Mouse (Mus musculus) left cerebral cortex, adult 2 months (tissue): ENCODE measurements around the gene Slc27a3. TPM values are rescaled to one million over a fixed set of nuclear protein-coding genes. Genes with fewer than 3 reads are reported as not detected.

Experiments
- DNase-seq, 2 experiments: peaks; one replicate each; pipeline ENCODE4 v3.0.0; 2021 to 2022; ENCODE audit warnings: low spot score in 2 of 2, mixed read lengths in 1 of 2; ENCODE audit errors: extremely low spot score in 1 of 2
- H3K27ac ChIP-seq: fragments of 200-600 bp; 2 replicates; pipeline ENCODE4 v1.8.1; 2022
- H3K4me3 ChIP-seq: fragments of 200-600 bp; 2 replicates; pipeline ENCODE4 v1.8.1; 2022
- CTCF ChIP-seq: fragments of 200-600 bp; IDR thresholded peaks from 2 replicates; pipeline ENCODE4 v1.8.1; 2022; ENCODE audit warnings: antibody characterized with exemption, mild to moderate bottlenecking, moderate library complexity
- intact Hi-C: fragments of 180-260 bp; cut with DNase I; formaldehyde crosslinking; loops from one replicate; pipeline ENCODE4 v1.15.1; 2025
- total RNA-seq, 2 experiments: library from RNA; stranded (reverse); gene quantifications; 2 replicates each; pipeline ENCODE4 v1.2.3; 2021

Slc27a3 gene
- total RNA-seq, 2 experiments from 2014 or later, result 8.1 to 8.3 TPM

DNA sequence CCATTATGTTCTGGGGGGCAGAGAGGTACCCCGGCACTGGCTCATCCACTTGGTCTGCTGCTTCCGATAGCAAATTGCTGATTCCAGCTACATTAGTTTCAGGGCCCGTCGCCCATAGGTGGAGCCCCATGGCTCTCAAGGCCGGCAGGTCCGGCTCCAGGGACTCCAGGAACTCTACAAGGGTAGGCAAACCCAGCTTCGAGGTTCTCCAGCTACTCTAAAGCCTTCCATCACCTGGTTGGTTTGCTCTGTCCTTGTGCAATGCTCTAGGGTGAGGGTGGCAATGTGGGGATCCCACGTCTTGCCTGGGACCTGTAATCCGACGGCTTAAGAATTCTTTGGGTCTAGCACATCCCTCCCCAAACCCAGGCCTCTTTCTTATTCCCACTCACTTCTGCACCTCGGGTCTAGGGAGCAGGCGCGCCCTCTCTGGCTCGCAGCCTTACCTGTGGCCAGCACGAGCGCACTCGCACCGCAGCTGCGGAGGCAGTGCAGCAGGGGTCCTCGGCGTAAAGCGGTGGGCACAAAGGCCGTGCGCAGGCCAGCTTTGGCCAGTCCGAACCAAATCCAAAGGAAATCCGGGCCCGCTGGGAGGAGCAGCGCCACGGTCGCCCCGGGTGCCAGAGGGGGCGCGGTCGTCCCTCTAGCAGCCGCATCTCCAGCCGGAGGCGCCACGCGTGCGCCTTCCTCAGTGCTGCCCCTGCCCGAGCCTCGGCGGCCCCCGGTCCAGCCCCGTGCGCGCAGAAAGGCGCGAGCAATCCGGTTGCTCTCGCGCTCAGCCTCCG, 820 bp downstream of the Slc27a3 start:
- peak in 1 of 2 experiments; percentile 35 for DNase-seq
- Histone ChIP-seq H3K27ac (peak overlapping the region; percentile 45), H3K4me3 (peak overlapping the region; percentile 60)
- intact Hi-C loops, result loop anchor here (5.0 kb wide), 1 partner anchor 872 kb away; no protein-coding TSS in a partner anchor
- TF ChIP-seq CTCF, result peak; percentile 4

DNA sequence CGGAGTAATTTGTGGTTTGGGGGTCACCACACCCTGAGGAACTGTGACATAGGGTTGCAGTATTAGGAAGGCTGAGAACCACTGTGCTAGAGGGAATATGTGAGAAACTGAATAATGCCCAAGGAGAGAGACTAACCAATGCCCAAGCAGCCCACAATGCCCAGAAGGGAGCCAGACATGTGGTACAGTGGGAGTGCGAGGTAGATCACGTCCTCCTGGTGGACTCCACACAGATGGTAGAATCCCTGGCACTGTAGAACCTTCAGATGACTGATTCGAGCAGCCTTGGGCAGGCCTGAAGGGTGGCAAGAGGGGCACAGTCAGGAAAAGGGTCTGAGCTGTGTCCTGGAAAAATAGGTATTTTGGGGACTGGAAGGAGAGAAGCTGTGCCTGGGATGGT, 1.5 kb downstream of the Slc27a3 start:
- no peak overlapping the region for H3K27ac ChIP-seq
- intact Hi-C loops, result loop anchor here (5.0 kb wide), 1 partner anchor 871 kb away; no protein-coding TSS in a partner anchor
- H3K4me3 ChIP-seq, result no peak overlapping the region; the same call in 1 of the 2 replicates
- DNase-seq, result no peak
- TF ChIP-seq CTCF, result no peak

DNA sequence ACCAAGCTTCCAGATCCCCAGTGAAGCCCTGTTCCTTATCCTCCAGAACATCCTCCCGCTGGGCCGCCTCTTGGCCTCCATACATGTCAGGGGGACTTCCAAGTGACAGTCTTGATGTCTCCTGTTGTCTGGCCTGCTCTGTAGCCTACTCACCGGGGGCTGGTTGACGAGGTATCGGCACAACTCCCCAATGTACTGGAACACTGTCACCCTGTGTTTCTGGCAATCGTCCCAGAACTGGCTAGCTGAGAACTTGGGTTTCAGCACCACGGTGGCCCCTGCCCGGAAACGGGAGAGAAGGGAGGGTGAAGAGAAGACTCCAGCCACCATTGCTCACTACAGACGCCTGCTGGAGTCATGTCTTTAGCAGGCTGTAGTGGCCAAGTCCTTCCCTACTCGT, 2.3 kb downstream of the Slc27a3 start:
- no peak overlapping the region for H3K27ac ChIP-seq
- no peak for DNase-seq
- H3K4me3 ChIP-seq, result no peak overlapping the region
- TF ChIP-seq CTCF, result no peak
- intact Hi-C loops, result loop anchor here (5.0 kb wide), 1 partner anchor 870 kb away; no protein-coding TSS in a partner anchor

DNA sequence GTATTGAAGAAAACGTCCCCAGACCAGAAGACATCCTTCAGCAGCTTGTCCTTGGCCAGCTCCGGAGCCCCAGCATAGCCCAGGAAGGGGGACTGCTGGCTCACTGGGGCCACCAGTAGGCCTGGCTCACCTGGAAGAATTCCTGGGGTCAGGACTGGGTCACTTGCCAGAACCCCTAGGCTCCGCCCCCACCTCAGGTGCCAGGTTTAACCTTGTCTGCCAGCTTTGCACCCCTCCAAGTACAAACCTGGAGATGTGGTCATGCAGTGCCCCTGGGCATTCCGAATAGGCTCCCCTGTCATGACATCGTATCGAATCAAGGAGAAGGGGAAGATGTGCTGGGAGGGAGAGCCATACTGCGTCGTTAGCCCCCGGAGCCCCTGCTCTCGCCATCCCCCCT, 2.9 kb downstream of the Slc27a3 start:
- intact Hi-C loops, result loop anchor here (5.0 kb wide), 1 partner anchor 870 kb away; no protein-coding TSS in a partner anchor
- Histone ChIP-seq H3K4me3 (no peak overlapping the region), H3K27ac (no peak overlapping the region)
- TF ChIP-seq CTCF, result no peak
- DNase-seq, result no peak

DNA sequence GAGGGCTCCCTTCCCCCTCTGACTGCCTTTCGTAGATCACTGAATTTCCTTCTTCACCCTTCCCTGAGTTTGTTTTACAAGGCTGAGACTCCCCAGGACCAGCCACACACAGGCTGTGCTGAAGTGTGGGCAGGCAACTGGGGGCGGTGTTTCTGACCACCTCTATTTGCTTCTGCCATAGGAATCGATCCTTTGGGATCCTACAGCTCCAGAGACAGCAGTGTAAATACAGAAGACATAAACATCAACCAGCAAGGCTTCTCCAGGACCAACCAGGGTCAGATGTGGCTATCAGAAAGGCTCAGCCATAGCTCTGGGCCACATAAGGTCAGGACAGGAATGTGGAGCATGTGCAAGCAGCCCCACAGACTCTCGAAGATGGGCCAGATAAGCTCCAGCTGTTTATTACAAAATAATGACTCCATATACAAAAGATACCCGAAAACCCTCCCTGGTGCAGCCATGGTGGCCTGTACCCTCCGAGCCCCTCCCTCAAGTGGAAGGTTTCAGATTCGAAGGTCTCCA, 4.8 kb downstream of the Slc27a3 start:
- no peak overlapping the region for H3K4me3 ChIP-seq
- TF ChIP-seq CTCF, result no peak
- DNase-seq, result no peak
- intact Hi-C loops, result loop anchor here (5.0 kb wide), 1 partner anchor 868 kb away; no protein-coding TSS in a partner anchor
- no peak overlapping the region for H3K27ac ChIP-seq

DNA sequence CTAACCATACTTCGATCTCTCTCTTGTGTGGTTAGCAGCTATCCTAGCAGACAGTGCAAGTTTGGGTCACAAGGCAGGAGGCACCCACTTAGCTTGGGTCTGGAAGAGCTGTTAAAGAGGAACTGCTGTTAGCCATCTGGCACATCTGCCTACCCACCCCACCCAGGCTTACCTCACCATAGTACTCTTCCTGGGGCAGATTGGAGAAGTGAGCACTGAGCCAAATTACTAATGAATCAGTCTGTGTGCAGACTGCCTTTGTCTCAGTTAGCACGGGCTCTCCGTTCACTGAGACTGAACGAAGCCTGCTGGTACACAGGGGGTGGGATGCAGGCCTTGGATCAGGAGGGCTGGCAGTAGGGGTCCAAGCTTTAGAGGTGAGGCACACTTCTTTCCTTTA, 6.0 kb downstream of the Slc27a3 start:
- intact Hi-C loops, result no loop called here
- DNase-seq, result no peak
- no peak overlapping the region for H3K4me3 ChIP-seq
- no peak for TF ChIP-seq CTCF
- no peak overlapping the region for H3K27ac ChIP-seq

DNA sequence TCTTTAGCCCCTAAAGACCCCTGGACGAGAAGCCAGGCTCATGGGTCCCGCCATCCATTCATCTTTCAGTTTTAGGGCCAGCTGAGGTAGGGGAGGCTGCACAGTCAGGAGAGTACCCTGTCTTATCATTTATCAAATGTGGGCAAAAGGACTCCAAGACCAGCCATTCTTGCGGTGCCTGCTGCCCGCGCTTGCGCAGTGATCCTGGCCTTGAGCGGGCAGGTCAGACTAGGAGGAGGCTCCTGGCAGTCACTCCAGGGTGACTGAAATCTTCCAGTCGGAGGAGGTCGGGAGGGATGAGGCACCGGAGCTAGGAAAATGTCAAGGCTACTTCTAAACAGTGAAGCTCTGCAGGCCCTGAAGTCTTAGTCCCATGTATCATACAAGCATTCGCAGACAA, 8.0 kb downstream of the Slc27a3 start:
- TF ChIP-seq CTCF, result no peak
- no peak for DNase-seq
- intact Hi-C loops, result no loop called here
- Histone ChIP-seq H3K27ac (no peak overlapping the region), H3K4me3 (no peak overlapping the region)

DNA sequence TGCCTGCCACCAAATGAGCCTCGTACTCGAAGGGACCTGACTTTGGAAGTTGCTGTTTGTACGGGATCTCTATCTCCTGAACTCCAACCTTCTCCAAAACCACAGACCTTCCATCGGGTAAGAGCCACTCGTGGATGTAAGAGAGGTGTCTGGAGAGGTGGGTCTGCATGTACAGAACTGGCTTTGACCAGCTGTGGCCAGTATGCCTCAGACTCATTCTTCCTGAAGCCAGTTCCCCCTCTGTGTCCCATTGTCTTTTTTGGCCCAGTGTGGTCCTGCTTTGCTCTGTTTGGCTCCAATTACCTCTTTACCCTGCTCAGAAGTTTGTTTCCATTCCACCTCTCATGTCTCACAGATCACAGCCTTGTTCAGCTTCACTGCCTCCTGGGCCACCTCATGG, 11.2 kb downstream of the Slc27a3 start:
- intact Hi-C loops, result no loop called here
- H3K27ac ChIP-seq, result no peak overlapping the region
- DNase-seq, result no peak
- TF ChIP-seq CTCF, result no peak
- no peak overlapping the region for H3K4me3 ChIP-seq

DNA sequence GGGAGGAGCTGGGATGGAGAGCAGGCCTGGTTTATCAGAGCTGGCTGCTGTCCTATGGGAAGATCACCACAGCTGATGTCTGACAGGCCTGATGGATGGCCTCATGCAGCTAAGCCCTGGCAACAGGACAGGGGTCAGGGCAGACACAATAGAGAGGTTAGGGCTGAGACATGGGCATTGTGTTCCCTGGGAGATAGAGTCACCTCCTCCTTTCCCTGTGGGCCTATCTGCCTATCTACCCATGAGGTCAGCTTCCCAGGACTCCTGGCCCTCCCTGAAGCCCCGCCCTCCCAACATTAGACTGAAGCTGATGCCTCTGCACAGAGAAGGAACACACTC, 13.5 kb downstream of the Slc27a3 start:
- no peak for TF ChIP-seq CTCF
- Histone ChIP-seq H3K27ac (no peak overlapping the region), H3K4me3 (no peak overlapping the region)
- intact Hi-C loops, result no loop called here
- DNase-seq, result no peak

DNA sequence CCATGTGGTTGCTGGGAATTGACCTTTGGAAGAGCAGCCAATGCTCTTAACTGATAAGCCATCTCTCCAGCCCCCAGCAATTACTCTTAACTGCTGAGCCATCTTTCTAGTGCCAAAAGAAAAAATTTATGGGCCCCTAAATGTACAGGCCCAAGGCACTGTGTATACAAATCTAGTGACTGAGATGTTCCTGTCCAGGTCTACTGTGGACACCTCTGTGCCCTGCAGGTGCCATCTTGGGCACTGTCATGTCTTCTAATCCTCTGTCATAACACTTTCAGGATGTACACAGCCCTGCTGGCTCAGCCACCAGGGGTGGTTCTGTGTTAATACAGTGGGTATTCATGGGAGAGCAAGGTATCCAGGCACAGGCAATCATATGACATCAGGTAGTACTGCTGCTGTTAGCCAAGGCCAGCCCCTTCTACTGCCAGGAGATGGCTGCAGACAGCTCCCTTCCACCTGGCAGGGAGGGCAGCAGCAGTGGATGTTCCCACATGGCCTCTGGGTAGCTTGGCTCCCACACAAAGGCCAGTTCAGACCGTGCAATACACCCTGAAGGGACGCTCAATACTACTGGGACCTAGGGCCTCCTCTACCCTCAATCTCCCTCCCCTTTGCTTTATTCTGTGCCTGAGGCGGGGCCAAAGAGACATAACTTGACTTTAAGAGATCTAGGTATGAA, 14.0 kb downstream of the Slc27a3 start:
- H3K4me3 ChIP-seq, result no peak overlapping the region
- no peak for DNase-seq
- no peak for TF ChIP-seq CTCF
- no peak overlapping the region for H3K27ac ChIP-seq
- intact Hi-C loops, result no loop called here

DNA sequence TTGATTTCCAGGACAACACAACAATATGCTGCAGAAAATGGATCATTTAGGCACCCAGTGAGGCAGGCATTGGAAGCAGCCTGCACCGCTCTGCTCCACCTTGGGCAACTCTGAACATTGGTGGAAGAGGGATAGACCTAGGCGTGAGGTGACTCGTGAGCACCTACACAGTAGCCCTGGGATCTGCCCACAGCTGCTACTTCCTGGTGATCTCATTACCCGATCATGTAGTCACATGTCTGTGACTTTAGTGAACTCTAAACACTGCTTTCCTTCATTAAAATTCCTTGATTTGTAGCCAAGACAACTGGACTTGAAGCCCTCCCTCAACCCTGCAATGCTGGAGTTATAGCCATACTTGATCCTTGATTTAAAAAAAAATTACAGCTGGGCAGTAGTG, 15.4 kb downstream of the Slc27a3 start:
- DNase-seq, result no peak
- H3K27ac ChIP-seq, result no peak overlapping the region
- no peak overlapping the region for H3K4me3 ChIP-seq
- intact Hi-C loops, result loop anchor here (5.0 kb wide), 1 partner anchor 82 kb away; the partner anchor contains the start of gene Gatad2b
- no peak for TF ChIP-seq CTCF

DNA sequence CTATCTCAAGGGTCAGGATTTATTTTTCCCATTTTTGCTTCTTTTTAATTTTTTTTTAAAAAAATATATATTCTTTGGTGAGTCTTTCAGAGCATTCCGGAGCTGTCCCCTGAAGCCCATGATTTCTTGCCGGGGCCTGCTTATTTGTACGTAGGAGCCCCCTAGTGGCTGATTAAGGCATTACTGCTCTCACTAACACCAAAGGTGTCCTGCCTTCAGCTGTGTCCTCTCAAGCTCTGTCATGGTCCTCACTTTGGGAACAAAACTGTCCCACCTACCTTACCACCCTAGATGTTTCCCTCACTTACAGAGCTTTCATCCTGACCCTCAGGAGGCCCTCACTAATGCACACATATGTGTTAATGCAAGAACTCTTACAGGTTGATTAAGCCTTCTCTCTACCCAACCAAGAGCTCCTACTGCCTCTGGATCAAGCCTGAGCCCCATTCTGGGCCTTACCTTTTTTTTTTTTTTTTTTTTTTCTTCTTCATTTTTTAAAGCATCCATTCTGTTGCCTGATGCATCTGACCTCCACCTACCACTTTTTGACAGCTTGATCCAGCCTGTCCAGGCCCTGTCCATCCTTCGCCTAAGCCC, 16.2 kb downstream of the Slc27a3 start:
- peak; percentile 77 to 80 for DNase-seq
- peak; percentile 94 for TF ChIP-seq CTCF
- Histone ChIP-seq H3K4me3 (no peak overlapping the region), H3K27ac (no peak overlapping the region)
- intact Hi-C loops, result loop anchor here (1.0 to 5.0 kb wide), 4 partner anchors 81 to 157 kb away; partner anchors contain the start of genes Dennd4b and Gatad2b
